Mouse (Mus musculus) heart, postnatal 0 days (tissue): ENCODE measurements around the gene Ptpru.

Source experiments
- CTCF ChIP-seq: IDR thresholded peaks from 2 replicates; pipeline ENCODE4 v1.5.1; 2016; ENCODE audit warnings: antibody characterized with exemption, control low read depth, low read depth
- EP300 ChIP-seq: IDR thresholded peaks from 2 replicates; pipeline ENCODE4 v1.6.1; 2016; ENCODE audit warnings: antibody characterized with exemption, low read depth

- no peak for TF ChIP-seq EP300
- TF ChIP-seq CTCF: no peak
Observed at GRCm38 (mm10) chr4:131874567-131874966, 36.5 kb upstream of the Ptpru start.
